Mouse (Mus musculus) frontal cortex, postnatal 10 days (tissue): Measurements from ENCODE around the gene Prss34.

ENCODE experiments used
- DNase-seq, 2 experiments: peaks; one replicate each; pipeline ENCODE4 v3.0.0; 2022; ENCODE audit warnings: low spot score in 2 of 2, mixed read lengths in 1 of 2

Prss34 gene

DNA sequence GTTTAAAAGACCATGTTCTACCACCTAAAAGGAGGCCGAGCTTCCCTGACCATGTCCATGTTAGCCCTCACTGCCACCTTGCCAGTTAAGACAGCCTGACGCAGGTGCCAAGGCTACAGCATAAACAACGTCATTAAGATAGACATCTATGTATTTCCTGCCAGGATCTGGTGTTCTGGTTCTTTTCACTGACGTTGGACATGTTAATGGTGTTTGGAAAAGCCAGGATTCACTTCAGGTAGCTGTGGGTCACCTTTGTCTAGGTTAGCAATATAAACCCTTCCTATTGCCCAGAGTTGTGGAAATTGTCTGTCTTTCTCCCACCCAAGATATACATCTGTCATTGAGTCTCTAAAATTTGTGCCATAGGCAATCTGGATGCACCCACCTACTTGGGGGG lies 10.2 kb downstream of the Prss34 start, which contains the start of gene Prss28:
Prss28 (plus strand) TSS at position 301 of the 400 bp plus-strand sequence.
- no peak for DNase-seq

GRCm38 (mm10) chr17:25318354-25318753 lies 20.2 kb downstream of the Prss34 start, which contains the start of gene Prss29:
TSS of gene Prss29 (plus strand) at chr17:25318654.
- no peak for DNase-seq

DNA sequence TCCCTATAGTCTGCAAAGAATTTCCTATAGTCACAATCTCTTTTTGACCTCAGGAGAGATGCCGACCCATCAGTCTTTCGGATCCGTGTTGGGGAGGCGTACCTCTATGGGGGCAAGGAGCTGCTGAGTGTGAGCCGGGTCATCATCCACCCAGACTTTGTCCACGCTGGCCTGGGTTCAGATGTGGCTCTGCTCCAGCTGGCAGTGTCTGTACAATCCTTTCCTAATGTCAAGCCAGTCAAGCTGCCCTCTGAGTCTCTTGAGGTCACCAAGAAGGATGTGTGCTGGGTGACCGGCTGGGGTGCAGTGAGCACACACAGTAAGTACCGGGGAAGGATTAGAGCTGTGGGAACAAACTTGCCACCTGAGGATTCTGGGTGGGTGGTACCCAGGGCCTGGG lies 22.6 kb downstream of the Prss34 start:
- DNase-seq, result no peak

- no peak for DNase-seq
These were observed 24.7 kb downstream of the Prss34 start for GRCm38 (mm10) chr17:25322930-25323329.

GRCm38 (mm10) chr17:25332321-25332720 lies 34.1 kb downstream of the Prss34 start:
- DNase-seq, result no peak

DNA sequence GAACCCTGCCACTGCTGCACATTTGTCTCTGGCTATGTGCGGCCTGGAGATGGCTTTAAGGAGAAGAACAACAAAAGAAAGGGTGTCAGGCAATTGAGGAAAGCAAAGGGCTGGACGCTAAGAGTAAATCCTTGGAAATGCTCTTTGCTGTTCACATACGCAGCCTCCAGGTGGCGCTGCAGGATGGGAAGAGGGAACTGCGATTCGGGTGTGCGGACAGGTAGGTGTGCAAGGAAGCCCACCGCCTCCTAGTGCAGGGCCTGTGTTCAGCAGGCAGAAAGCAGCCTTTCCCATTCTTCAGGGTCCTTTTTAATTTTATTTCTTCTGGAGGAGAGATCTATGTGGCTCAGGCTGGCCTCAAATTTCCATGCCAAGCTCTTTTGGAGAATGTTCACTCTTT lies 35.7 kb downstream of the Prss34 start:
- DNase-seq, result peak; percentile 21 to 65

DNA sequence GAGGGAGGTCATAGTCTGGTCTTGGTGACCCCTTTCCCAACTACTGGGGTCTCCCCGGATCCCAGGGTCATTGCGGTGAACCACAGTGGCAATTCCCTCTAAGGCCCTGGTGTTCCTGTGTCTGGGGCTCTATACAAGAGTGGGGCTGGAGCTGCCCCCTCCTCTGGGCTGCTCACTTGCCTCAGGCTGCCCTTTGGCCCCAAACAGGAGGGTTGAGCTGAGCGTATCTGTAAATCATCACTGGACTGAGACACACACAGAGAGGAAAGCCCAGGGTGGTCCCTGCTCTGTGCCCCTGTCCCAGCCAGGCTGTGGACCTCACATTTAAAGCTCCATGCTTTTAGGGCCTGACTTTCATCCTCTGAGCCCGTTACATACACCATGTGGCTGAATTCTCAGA lies 40.0 kb downstream of the Prss34 start:
- DNase-seq, result no peak

DNA sequence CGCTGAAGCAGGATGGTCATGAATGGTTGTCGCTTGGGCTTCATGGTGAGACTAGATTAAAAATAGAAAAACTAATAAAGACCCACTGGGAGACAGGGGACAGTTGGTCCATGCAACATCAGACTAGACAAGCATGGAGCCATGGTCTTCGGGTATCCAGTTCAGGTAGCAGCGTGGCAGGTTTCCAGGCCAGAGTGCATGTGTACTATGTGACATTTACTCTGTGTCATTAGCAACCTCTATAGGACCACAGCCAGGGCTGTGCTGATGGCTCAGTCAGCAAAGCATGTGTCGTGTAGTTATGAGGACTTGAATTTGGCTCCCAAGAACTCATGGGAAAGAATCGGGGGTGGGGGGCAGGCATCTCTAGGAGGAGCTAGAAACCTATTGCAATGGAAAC lies 41.8 kb downstream of the Prss34 start:
- no peak for DNase-seq

DNA sequence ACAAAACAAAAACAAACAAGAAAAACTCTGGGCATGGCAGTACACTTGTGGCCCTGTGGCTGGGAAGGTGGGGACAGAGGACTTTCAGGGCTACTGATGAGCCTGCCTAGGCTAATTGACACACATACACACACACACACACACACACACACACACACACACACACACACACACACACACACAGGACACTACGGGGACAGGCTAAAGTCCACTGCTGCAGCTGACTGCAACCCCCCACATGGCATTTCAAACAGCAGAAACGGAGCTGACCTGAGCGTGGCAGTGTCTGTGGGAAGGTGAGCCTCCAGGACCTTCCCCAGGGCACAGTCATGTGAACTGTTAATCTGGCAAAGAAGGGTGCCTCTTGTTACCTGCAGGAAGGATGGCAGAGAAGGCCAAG lies 43.3 kb downstream of the Prss34 start:
- no peak for DNase-seq

- no peak for DNase-seq
These were observed 47.3 kb downstream of the Prss34 start, which contains the start of gene Tpsab1 for GRCm38 (mm10) chr17:25345462-25345861. TSS of gene Tpsab1 (minus strand) at chr17:25345562.
